Mouse (Mus musculus) frontal cortex, adult 2 months (tissue): Measurements from ENCODE around the gene Tirap. TPM values are rescaled to one million over a fixed set of nuclear protein-coding genes. Genes with fewer than 3 reads are reported as not detected.
"Not testable (repeated sequence)": the region's sequence is repeated elsewhere in the genome, so short reads cannot be mapped to it uniquely, and the experiment has no call there.

Experiments used
- DNase-seq, 2 experiments: peaks; one replicate each; pipeline ENCODE4 v3.0.0; 2022; ENCODE audit warnings: low spot score in 1 of 2; ENCODE audit errors: extremely low spot score in 1 of 2
- polyA plus RNA-seq: library from polyadenylated mRNA; depleted of rRNA; stranded (reverse); fragments of >200 nt; gene quantifications from 2 replicates; pipeline ENCODE4 v1.2.3, GENCODE M21; 2012; rRNA removed

Gene Tirap
- polyA plus RNA-seq, 1 experiment, result 1.8 TPM

DNA sequence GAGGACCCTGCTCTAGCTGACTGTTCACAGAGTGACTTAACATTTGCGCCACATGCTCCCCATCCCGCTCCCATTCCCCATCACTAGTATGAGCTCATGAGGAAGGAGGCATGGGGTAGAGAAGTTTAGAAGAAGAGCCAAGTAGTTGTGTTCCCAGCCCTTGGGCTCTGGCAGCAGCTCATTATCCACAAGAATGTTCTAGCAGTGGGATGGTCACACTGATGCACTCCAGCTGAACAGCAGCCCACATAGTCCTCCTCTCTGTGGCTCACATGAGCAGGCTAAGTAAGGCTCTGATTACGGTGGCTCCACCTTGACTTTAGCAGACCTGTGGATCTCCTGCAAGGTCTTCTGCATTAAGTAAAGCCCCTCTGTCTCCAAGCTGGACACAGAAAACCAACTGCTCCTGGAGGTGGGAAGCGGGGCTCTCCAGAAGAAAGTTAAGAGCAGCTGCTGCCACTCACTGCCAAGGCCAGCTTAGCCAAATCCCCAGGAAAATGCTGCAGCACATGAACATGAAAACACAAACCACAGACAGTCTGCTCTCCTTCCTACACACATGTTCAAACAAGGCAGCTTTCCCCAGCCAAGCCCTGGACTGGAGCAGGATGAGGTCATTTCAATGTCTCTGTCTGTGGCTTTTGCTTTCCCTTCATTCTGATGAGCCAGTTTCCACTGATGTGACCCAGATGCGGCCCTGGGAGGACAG, 43.9 kb downstream of the Tirap start:
- peak in 1 of 2 experiments; percentile 34 for DNase-seq

DNA sequence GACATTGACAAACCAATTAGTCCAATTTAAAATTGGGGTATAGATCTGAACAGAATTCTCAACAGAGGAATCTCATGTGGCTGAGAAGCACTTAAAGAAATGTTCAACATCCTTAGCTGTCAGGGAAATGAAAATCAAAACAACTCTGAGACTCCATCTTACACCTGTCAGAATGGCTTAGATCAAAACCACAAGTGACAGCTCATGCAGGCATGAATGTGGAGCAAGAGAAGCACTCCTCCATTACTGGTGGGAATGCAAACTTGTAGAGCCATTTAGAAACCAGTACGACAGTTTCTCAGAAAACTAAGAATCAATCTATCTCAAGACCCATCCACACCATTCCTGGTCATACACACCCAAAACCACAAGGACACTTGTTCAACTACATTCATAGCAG, 47.2 kb downstream of the Tirap start:
- no peak for DNase-seq

DNA sequence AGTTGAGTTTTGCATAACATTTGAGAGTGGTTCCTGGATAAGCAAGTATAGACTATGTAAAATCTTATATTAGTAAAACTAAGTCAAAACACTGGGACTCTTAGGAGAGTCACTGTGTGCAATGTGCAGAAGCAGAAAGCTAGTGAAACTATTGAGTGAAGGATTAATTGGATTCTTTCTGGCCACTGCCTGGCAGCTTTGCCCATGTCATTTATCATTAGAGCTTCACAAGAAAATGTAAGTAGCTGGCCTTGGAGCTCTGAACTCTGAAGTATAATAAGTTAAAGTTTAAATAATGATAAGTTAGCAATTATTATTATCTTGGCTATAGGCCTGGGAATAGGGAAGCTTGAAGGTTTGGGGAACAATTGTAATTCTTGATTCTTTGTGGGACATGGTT, 51.3 kb downstream of the Tirap start:
- not testable (repeated sequence) for DNase-seq

DNA sequence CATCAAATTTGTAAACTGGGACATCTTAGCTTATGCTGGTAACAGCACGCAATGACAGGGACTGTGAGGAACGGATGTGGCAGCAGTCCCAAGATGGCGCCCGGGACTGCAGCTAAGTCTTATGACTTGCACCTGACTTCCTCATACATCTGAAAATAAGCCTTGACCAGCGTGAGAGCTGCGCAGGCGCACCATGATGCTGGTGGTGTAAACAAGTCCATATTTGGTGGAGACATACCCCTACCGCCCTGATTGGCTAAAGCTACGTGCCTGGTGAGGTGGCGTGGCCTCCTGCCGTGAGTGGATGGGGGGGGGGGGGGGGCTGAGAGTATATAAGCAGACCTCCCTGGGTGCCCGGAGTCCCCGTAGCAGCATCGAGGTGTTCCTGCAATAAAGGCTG, 52.8 kb downstream of the Tirap start:
- not testable (repeated sequence) for DNase-seq

DNA sequence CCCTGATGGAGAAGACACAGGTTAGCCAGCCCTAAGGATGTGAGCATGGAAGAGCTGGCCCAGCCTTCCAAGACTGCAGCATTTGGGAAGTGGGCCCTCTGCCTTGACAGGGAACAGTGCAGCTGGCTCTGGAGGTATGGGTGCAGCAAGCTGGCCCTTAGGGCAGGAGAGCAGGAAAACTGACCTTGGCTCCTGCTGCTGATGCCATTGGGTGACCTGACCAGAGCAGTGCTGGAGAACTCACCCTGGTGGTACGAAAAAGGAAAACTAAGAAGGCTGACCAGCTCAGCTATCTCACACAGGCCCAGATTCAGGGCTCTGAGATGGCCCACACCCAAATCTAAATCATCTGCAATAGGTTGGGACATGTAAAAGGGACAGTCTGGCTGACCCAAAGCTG, 54.3 kb downstream of the Tirap start:
- no peak for DNase-seq

DNA sequence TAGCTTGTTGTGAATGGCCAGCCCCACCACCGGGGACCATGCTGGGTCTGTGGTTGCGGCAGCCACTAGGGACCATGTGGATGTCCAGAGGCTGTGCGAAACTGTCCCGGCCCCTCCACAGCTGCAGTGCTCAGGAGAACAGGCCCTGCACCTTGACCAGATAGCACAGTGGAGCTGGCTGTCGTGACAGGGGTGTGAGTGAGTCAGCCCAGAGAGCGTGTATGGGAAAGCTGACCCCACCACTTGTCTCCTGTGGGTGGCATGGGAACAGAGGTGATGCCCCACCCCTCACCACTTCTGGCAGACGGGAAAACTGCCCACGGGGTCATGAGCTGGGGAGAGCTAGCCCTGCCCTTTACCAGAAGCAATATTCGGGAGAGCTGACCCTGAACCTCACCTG, 55.0 kb downstream of the Tirap start:
- DNase-seq, result no peak

DNA sequence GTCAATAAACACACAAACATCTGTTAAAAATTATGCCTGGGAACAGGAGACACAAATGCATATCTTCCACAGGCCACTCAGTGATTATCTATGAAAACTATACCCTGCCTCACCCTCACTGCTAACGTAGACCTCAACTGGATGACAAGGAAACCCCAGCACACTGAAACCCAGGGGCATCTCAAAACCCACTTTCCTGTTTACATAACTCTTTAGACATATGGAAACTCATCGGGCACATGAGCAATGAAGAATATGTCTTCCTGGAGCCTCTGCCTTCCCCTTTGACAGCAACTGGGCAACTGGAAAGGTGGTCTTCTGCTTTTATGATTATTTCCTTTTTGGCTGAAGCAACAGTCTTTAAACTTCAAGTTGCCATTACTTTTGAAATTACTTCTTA, 57.9 kb downstream of the Tirap start:
- no peak for DNase-seq

DNA sequence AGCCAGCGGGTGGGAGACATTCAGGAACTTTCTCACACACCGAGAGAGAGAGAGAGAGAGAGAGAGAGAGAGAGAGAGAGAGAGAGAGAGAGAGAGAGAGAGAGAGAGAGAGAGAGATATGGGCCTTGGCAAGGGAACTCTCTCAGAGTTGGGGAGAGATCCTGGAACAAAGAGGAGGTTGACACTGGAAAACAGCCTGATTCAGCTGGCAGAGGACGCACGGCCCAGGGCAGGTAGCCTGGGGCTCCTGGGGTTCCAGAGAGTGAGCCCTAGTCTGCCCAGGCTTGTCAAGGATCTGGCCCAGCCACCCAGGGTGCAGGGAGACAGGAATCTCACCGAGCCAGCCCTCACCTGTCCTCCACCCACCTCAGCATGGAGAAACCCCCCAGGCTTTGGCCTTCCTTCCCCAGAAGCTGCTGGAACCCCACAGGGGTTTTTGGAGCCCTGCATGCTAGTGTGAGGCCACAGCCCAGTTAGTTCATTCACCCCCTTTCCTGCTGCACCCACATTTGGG, 60.8 kb downstream of the Tirap start:
- DNase-seq, result no peak

DNA sequence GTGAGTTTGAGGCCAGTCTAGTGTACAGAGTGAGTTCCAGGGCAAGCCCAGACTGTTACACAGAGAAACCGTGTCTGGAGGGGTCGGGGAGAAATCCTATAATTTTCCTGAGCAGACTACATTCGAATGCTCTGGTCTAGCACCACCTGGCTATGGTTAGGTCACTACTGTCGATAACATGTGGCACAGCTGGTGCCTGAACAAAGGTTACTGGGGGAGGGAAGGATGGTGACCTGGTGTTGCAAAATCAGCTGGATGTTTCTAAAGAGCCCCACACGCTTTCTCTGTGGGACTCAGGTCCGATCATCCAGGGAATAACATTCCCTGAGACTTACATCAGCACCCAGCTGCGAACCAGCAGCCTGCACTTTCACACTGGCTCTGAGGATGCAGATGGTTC, 62.1 kb downstream of the Tirap start:
- DNase-seq, result no peak

DNA sequence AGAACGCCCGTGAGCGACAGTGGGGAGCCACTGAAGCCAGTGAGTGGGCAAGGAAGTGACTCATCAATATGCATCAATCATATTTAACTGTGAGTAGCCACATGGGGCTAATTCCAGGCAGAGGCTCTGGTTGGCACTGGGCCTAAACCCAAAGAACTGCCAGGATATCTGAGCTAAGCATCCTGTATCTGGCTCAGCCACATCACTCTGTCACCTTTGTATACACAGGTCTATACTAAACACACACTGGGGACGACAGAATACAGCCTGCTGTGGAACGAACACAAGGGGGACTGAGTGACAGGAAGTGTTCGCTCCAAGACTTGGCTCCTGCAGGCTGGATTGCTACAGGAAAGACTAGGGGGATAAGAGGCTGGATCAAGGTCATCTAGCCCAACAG, 64.5 kb downstream of the Tirap start:
- peak in 1 of 2 experiments; percentile 26 for DNase-seq

Other genes starting within 250 kb of the Tirap start
- 10.2 and 14.8 TPM in 2 replicates for gene St3gal4, start 81.0 kb downstream of the Tirap start, polyA plus RNA-seq
- 23.6 and 23.9 TPM in 2 replicates for gene Dcps, start 24.2 kb downstream of the Tirap start, polyA plus RNA-seq
- gene Srpr, start 116 bp downstream of the Tirap start, polyA plus RNA-seq, result 43.9 and 48.8 TPM in 2 replicates
- 52.8 and 59.7 TPM in 2 replicates for gene Foxred1, start 10.8 kb upstream of the Tirap start, polyA plus RNA-seq
- gene Fam118b, start 67.5 kb upstream of the Tirap start, polyA plus RNA-seq, result 20.0 and 21.4 TPM in 2 replicates
- 10.0 and 10.8 TPM in 2 replicates for gene Rpusd4, start 67.6 kb upstream of the Tirap start, polyA plus RNA-seq
- gene Cdon, start 220.8 kb upstream of the Tirap start, polyA plus RNA-seq, result 5.6 and 7.3 TPM in 2 replicates